Mouse (Mus musculus): ENCODE measurements at regions not wholly inside any gene's neighbourhood (a gene's known extent, or its start where the extent isn't known, plus 50 kb on each side); places are given as distances from the start of the nearest gene placed in this dataset.

GRCm38 (mm10) chr17:88325910-88326739, 114.4 kb upstream of the Foxn2 start:
- no peak for ATAC-seq (replicated peaks; ENCODE audit: insufficient number of reproducible peaks, low FRiP score, low TSS enrichment, poor library complexity, severe bottlenecking)

GRCm38 (mm10) chr17:88326740-88327123, 113.8 kb upstream of the Foxn2 start:
- no peak for ATAC-seq (replicated peaks; ENCODE audit: insufficient number of reproducible peaks, low FRiP score, low TSS enrichment, poor library complexity, severe bottlenecking)

GRCm38 (mm10) chr17:88327791-88328190, 112.7 kb upstream of the Foxn2 start:
- no peak for ATAC-seq (replicated peaks; ENCODE audit: insufficient number of reproducible peaks, low FRiP score, low TSS enrichment, poor library complexity, severe bottlenecking)

- ATAC-seq (replicated peaks; ENCODE audit: insufficient number of reproducible peaks, low FRiP score, low TSS enrichment, poor library complexity, severe bottlenecking), result no peak
These were observed 111.7 kb upstream of the Foxn2 start for GRCm38 (mm10) chr17:88328807-88329206.

GRCm38 (mm10) chr17:88329715-88330114, 110.8 kb upstream of the Foxn2 start:
- no peak for ATAC-seq (replicated peaks; ENCODE audit: insufficient number of reproducible peaks, low FRiP score, low TSS enrichment, poor library complexity, severe bottlenecking)

GRCm38 (mm10) chr17:88330129-88330528, 110.4 kb upstream of the Foxn2 start:
- no peak for ATAC-seq (replicated peaks; ENCODE audit: insufficient number of reproducible peaks, low FRiP score, low TSS enrichment, poor library complexity, severe bottlenecking)

GRCm38 (mm10) chr17:88333816-88334215, 106.7 kb upstream of the Foxn2 start:
- no peak for ATAC-seq (replicated peaks; ENCODE audit: insufficient number of reproducible peaks, low FRiP score, low TSS enrichment, poor library complexity, severe bottlenecking)

- ATAC-seq (replicated peaks; ENCODE audit: insufficient number of reproducible peaks, low FRiP score, low TSS enrichment, poor library complexity, severe bottlenecking), result no peak
These were observed 105.2 kb upstream of the Foxn2 start for GRCm38 (mm10) chr17:88335271-88335670.

- no peak for ATAC-seq (replicated peaks; ENCODE audit: insufficient number of reproducible peaks, low FRiP score, low TSS enrichment, poor library complexity, severe bottlenecking)
These were observed 104.3 kb upstream of the Foxn2 start for GRCm38 (mm10) chr17:88336140-88336769.

GRCm38 (mm10) chr17:88337649-88338404, 102.7 kb upstream of the Foxn2 start:
- ATAC-seq (replicated peaks; ENCODE audit: insufficient number of reproducible peaks, low FRiP score, low TSS enrichment, poor library complexity, severe bottlenecking), result peak; percentile 80

GRCm38 (mm10) chr17:88341141-88341540, 99.4 kb upstream of the Foxn2 start:
- ATAC-seq (replicated peaks; ENCODE audit: insufficient number of reproducible peaks, low FRiP score, low TSS enrichment, poor library complexity, severe bottlenecking), result no peak

GRCm38 (mm10) chr17:88341599-88341998, 98.9 kb upstream of the Foxn2 start:
- ATAC-seq (replicated peaks; ENCODE audit: insufficient number of reproducible peaks, low FRiP score, low TSS enrichment, poor library complexity, severe bottlenecking), result peak; percentile 79

- ATAC-seq (replicated peaks; ENCODE audit: insufficient number of reproducible peaks, low FRiP score, low TSS enrichment, poor library complexity, severe bottlenecking), result no peak
These were observed 97.3 kb upstream of the Foxn2 start for GRCm38 (mm10) chr17:88343091-88343783.

GRCm38 (mm10) chr17:88345433-88345832, 95.1 kb upstream of the Foxn2 start:
- ATAC-seq (replicated peaks; ENCODE audit: insufficient number of reproducible peaks, low FRiP score, low TSS enrichment, poor library complexity, severe bottlenecking), result no peak

- no peak for ATAC-seq (replicated peaks; ENCODE audit: insufficient number of reproducible peaks, low FRiP score, low TSS enrichment, poor library complexity, severe bottlenecking)
These were observed 93.6 kb upstream of the Foxn2 start for GRCm38 (mm10) chr17:88346896-88347295.

GRCm38 (mm10) chr17:88349825-88350460, 90.6 kb upstream of the Foxn2 start:
- no peak for ATAC-seq (replicated peaks; ENCODE audit: insufficient number of reproducible peaks, low FRiP score, low TSS enrichment, poor library complexity, severe bottlenecking)

- ATAC-seq (replicated peaks; ENCODE audit: insufficient number of reproducible peaks, low FRiP score, low TSS enrichment, poor library complexity, severe bottlenecking), result no peak
These were observed 89.5 kb upstream of the Foxn2 start for GRCm38 (mm10) chr17:88350986-88351385.

GRCm38 (mm10) chr17:88352960-88353359, 87.6 kb upstream of the Foxn2 start:
- no peak for ATAC-seq (replicated peaks; ENCODE audit: insufficient number of reproducible peaks, low FRiP score, low TSS enrichment, poor library complexity, severe bottlenecking)

- ATAC-seq (replicated peaks; ENCODE audit: insufficient number of reproducible peaks, low FRiP score, low TSS enrichment, poor library complexity, severe bottlenecking), result no peak
These were observed 79.3 kb upstream of the Foxn2 start for GRCm38 (mm10) chr17:88361161-88361560.

Data from monocyte, adult 5-6 weeks (primary cell).